Mouse (Mus musculus) monocyte, adult 2 months (primary cell): ENCODE results near the gene C1qtnf4.
A peak's percentile ranks its signal among the peaks of the same experiment; 100 is the strongest.

Experiments
- DNase-seq, 2 experiments: peaks; one replicate each; pipeline ENCODE4 v3.0.0; 2022; ENCODE audit warnings: low spot score in 2 of 2, low read depth in 1 of 2

Gene C1qtnf4

DNA sequence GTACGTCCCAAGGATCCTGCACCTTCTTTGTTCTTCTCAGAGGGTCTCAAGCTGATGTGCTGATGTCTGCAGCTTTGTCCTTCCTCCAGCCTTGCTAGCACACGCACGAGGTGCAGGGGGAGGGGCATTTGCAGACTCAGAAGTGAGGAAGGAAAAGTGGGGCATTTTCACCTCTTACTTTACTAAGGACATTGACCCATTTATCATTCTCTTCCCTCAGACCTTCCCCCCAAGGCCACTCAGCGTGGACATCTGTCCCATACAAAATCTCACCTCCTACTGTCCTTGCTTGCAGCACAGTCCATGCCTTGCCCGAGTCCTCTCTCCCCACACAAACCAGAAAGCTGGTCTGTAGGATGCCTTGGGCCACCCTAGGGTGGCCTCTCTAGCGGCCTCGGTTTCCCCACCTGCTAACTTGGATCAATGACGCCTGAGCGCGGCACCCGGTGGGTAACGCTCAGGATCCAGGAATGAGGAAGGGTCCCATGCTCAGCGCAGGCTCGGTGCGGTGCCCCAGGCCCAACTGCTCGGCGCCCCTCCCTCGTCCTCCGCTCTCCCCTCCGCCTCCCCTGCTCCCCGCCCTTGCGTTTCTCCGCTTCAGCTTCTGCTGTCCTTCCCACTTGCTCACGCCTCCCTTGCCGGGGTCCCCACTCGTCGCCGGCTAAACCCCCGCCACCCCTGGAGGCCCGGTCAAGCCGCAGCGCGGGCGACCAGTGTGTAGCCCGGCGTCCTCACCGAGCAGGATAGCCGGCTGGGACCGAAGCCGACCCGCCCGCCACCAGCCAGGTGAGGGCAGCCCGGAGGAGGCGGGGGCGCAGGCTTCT, at the start of gene C1qtnf4:
Gene C1qtnf4, plus strand, starts transcription at position 643 of the 824 bp plus-strand sequence.
- no peak for DNase-seq

DNA sequence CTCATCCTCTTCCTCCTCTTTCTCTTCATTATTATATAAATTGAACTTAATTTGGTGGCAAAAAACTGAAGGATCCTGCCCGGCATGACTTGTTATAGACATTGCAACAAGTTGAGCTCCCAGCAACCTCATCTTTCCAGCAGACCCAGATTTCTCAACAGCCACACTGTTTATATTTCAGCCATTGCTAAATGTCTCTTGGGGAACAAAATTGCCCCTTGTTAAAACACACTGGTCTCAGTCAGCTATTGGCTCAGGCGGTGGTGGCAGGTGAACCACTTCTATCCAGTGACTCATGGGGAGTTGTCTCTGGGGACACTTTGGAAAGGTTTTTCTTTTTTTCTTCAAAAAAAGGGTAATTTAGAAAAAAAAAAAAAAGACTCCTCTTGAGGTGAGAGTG, 47.0 kb upstream of the C1qtnf4 start:
- no peak for DNase-seq

DNA sequence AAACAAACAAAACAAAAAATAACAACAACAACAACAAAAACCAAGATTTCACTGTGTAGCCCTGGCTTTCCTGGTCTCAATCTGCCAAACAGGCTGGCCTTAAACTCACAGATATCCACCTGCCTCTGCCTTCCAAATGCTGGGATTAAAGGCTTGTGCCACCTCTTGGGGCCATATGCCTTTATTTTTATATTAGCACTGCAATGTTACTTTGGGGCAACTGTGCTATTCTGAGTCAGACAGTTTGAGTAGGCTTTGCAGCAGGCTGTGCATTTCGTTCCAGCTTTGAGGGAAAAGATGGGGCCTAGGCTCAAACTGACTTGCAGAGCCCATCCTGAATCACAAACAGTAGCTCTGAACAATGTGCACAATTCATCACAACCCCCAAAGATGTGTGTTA, 42.0 kb upstream of the C1qtnf4 start:
- no peak for DNase-seq

DNA sequence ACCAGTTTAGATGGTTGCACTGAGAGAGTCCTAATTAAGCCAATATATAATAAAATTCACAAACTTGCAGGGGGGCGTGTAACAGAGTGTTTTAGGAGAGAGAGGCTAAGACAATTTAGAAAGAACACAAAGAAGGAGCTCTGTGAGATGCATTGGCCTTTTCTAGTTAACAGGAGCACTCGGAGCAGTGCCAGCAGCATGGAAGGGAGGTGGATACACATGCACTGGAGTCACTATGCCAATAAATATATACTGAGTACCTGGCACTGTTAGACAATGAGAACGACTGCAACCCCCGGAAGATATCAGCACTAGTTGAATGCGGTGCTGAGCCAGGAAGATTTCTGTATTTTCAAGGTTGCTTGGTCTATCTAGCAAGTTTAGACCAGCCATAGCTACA, 41.4 kb upstream of the C1qtnf4 start:
- DNase-seq = no peak

DNA sequence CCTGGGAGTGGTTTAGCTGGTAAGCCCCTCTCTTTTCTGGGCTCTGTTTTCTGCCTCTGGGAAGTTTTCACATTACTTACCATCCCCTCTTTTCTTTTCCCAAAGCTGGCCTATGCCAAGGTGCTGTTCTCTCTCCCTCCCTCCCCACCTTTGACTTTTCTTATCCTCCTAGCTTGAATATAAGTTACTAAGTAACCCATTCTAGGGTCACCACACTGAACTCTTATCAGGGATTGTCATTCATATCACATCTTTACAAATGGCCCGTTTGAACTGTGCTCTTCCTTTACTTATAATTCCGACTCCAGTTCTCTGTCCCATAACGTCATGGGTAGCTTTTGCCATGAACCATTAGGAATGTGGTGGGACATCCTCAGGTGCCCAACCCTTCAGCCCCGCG, 40.4 kb upstream of the C1qtnf4 start:
- DNase-seq = no peak

DNA sequence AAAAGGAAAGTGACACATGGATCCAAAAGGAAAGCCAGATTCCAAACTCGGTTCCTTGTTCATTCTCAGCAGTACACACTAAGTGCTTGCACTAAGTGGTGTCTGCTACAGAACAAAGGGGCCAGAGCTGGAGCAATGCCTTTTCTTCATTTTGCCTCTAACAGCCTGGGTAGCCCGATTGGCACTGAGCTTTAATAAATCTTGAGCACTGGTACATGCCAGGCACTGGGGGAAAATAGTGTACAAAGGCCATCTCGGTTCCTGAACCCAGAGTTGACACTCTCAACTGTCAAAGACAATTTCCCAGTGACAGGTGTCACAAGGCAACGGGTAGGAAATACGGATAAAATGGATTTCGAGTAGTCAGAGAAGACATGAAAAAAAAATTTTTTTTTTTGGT, 39.5 kb upstream of the C1qtnf4 start:
- no peak for DNase-seq

DNA sequence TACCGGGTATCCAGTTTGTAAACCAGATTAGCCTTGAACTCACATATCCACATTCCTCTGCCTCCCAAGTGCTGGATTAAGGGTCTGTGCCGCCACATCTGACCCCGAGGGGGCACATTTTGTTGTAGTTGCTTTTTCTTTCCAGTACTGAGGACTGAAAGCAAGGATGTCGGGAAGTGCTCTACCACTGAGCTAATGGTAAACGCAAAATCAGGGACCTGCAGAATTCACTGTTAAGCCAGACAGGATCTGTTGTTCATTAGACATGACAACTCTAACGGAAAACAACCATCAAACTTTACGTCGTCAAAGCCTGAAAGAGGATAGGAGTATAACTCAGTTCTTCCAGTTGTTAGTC, 39.1 kb upstream of the C1qtnf4 start:
- no peak for DNase-seq

DNA sequence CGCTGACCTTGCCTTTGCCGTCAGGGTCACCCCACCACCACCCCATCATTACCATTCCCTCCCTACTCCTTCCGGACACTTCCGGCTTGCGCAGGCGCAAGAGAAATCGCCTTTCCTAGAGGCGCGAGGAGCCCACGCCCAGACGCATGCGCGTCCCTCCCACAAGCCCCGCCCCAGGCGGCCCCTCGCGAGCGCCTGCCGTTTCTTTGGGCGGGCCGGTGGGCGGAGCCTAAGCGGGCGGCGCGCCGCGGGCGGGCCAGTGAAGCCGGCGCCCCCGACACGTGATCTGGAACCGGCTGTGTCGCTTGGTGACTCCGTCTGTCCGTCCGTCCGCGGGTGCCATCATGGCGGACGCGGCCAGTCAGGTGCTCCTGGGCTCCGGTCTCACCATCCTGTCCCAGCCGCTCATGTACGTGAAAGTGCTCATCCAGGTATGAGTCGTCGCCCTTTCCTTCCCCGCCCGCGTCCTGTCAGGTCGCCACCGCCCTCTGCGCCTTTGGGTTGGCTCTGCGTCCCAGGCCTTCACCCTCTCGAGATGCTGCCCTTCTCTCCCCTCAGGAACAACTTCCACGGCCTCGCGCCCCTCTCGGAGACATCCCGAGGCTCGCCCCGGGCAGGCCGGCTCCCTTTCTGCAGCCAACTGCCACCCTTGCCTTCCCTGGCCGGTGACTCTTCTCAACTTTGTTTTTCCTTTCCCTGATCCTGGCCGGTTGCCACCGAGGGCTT, 38.5 kb upstream of the C1qtnf4 start, which contains the start of gene Mtch2:
Gene Mtch2, plus strand, starts transcription at position 201 of the 726 bp plus-strand sequence.
- DNase-seq = peak; percentile 94 to 98

DNA sequence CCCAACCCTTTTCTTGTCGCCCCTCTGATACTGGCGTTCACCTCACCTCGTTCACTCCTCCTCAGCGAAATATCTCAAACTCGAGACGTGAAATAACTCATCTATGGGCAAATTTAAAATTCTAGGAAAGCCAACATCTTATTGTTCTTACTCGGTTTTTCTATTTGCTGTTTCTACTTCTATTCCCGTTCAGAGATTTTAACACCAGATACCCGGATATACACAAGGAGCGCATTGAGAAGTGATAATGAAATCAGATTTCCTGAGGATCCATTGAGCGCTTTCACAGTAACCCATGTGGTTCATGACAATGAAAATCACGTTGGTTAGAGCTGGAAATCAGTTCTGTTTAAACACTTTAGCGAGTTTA, 38.0 kb upstream of the C1qtnf4 start:
- no peak for DNase-seq

DNA sequence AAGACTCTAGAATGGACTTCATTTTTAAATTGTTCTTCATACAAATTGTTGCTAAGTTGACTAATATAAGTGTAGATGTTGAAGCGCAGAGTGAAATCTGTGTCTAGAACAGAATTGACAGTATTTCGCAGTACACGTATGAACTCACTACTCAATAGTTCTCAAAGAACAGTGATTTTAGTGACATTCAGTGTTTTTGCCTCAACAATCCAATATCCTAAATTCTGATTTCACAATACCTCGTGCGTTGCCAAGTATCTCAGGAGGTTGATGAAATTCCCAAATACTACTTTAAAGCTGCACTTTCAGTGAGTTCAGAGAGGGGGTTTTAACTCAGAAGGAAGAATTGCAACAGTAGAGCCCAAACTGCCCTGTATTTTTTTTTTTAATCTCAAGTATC, 37.3 kb upstream of the C1qtnf4 start:
- no peak for DNase-seq

DNA sequence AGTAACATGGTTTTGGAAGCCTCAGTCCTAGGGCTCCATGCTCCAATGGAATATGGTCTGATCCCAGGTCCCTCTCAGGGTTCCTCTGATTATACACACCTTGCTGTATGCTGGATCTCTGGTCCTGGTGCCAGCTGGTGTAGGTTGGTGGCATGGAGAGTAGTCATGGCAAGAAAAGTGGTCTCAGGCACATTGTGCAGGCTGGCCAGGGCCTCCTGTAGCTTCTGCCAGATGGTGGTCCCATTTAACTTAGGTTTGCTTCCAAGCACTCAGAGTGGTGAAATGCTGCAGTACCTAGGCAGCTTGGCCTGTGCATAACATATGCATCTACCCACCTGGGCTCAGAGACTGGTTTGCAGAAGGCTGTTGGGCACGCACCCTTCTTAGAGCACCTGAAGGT, 35.3 kb upstream of the C1qtnf4 start:
- no peak for DNase-seq

DNA sequence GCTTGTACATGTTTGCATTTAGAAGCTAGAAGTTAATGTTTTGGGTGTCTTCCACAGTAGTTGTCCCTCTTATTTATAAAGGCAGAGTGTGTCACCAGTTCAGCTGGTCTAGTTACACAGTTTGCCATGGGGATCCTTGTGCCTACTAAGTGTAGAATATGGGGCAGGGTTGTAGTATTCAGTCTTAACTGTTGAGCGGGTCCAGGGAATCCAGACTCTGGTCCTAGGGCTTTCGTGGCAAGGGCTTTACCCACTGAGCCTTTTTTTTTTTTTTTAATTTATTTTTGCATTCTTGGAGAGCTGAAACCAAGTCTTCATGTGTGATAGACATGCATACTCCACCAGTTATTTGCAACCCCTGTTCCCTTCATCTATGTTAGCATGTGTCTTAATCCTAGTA, 24.2 kb upstream of the C1qtnf4 start:
- DNase-seq = no peak

DNA sequence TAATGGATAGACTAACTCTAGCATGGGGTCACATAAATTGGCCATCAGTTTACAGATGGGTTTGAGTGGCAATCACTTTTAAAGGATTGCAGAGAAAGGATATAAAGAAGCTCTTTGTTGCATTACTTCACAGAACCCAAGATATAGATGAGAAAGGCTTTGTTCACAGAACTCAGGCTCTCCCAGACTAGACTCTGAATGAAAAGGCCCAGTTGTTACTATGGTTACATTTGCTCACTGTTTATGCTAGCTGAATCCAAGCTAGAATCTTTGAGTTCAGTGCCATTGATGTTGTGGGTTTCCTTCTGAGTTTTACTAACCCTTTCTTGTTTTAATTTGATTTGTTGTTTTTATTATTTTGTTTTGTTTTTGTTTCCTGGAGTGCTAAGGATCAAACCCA, 21.5 kb upstream of the C1qtnf4 start:
- DNase-seq = no peak

DNA sequence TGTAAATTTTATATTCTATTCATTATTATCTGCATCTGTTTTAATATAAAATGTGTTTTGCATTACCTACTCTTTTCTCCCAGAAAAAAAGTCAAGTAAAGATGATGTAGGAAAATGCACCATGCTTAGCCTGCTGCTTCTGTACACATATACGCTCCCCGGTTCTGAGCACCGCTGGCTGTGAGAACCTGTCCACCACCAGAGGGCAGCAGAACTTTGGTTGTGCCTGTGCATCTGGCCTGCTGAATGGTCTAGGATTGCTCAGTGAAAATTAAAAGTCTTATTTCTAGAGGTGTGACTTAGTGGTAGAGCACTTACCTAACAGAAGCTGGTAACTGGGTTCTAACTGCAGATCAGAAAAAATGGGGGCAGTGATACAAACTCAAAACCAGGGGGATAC, 19.1 kb upstream of the C1qtnf4 start:
- peak in 1 of 2 experiments; percentile 34 for DNase-seq

DNA sequence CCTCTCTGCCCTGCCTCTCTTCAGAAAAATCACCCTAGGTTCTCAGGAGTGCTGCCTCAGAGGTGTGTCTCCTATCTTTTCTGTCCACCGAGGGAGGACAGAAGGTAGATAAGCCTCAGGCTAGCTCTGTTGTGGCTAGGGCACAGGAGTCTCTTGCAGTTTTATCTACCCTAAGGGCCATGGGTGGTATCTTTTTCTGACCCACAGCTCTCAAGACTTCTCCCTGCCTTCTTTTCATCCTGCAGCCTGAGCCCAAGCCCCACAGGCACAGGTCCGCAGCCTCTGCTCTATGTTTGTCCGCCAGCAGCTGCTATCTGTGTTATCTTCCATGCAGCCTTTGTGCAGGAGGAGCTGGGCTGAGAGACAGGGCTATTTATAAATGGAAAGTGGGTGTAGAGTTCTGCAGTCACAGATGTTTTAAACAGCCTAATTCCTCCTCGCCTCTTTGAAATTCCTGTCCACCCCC, 15.5 kb upstream of the C1qtnf4 start:
- no peak for DNase-seq

DNA sequence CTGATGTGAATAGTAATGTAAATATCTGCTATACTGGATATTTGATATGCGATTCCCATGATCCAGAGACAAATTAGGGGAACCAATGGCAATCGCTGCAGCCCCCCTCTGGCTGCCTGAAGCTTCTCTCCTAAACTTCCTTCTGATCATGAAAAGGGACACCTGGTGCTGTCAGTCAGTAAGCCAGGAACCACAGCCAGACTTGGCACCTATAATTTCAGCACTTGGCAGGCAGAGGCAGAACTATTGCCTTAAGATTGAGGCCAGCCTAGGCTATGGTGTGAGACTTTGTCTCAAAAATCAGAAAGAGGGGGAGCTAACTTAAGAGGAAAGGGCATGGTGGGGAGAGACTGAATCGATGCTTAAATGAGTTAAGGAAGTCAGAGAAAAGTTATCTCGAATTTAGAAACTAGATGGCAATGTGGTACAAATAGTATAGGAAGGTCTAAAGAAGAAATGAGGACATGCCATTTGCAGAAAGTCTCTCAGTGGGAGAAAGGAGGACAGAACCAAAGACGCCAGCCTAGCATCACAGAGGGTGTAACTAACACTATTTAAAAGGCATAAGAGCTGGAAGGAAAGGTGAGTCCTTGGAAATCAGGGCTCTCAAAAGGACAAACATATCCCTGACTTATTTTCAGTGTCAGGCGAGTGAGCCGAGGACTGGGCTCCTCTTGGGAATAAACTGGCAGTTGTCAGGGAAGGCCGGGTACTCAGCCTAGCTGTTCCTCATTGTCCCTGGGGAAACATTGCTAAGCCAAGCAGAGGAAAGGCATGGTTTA, 14.3 kb upstream of the C1qtnf4 start:
- no peak for DNase-seq

DNA sequence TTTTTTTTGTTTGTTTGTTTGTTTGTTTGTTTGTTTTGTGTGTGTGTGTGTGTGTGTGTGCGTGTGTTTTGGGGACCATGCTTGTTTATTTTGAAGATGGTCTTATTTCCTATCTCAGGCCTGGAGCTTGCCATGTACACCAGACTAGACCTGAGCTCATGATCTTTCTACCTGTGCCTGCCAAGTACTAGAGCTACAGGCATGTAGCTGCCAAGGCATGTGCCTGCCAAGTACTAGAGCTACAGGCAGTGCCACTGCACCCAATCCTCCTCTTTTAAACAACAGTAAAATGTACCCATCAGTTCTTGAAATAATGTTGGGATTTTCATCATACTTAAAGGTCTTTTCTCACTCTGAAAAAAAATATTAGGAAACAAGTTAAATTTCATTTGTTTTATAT, 11.6 kb upstream of the C1qtnf4 start:
- no peak for DNase-seq

DNA sequence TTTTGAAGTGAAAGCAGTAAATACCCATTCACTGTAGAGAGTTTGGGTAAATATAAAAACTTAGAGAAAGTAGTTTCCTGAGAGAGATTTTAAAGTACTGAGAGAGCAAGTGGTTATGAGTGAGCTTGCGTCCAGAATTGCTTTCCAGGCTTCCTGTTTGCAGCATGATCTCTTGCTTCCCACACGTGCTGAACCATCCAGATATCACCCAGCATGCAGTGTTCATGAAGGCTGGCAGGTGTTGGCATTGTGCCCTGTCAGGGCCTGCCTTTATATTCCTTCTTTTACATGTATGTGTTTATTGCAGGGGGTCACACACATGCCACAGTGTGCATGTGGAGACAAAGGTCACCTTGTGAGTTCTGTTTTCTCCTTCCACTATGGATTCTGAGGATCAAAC, 10.4 kb upstream of the C1qtnf4 start:
- no peak for DNase-seq

DNA sequence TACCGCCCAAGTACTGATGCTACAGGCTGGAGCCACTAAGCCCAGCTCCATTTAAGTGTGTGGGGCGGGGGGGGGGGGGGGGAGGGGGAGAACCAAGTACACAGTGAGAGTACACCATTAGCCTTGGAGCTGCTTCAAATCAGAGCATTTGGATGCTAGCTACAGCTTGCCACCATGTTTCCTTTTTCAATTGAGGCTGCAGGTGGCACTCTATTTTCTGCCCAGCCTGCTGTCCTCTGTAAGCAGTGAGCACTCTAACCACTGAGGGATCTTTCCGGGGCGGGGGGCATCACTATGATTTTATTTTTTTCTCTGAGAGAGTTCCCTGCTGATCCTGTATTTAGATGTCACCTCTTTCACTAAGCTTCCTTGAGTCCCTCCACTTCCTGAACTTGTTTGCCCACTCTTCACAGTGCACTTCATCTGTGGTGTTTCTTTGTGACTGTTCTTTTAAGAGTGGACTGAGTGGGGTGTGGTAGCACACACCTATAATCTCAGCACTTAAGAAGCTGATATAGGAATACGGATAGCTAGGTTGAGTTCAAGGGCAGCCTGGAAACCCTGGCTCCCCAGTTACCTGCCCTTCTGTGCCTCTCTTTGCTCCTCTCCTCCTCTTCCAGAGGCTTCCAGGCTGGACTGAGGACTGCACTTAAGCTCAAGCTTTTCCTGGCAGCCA, 7.9 kb upstream of the C1qtnf4 start:
- no peak for DNase-seq

DNA sequence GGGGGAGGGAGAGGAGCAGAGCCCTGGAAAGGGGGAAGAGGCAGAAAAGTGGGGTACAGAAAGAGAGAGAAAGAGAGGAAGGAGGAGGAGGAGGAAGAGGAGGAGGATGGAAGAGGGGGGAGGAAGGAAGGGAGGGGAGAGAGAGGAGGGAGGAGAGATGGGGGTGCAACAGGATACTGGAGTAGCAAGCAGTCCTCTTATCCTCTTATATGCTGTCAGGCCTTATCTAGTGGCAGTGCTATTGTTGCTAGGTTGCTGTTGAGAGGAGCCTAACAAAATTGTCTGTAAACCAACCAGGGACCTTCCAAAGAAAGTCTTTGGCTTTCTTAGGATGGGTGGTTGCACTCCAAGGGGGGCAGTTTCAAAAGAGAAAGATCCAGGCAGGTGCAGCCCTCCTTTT, 6.2 kb upstream of the C1qtnf4 start:
- DNase-seq = no peak

DNA sequence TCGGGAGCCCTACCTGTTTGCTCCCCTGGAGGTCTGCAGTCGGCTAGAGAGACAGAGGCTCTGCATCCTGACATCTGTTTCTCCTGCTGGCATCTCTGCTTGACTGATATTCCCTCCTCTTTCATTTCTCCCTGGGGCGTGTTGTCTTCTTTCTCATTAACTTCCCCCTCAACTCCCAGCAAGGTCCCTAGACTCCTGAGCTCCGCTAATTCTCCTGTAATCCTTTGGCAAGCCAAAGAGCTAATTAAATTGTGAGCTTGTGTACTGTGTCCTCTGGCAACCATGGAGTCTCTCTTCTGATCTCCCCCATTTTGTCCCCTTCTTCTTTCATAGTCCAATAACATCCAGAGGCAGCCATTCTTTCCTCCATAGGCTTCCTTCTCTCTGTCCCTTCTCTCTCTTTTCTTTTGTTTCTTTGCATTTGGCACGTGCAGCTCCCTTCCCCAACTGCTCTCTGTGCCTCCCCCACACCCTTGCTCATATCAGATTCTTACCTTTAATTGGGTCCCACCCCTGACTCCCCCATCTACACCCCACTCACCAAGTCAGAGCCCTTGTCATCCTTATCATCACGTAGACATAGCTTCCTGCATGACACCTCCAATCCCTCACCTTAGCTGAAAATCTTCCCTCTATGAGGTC, 5.4 kb upstream of the C1qtnf4 start:
- DNase-seq = no peak
